Mouse (Mus musculus): ENCODE data around the gene Snapin.

The Snapin gene

DNA sequence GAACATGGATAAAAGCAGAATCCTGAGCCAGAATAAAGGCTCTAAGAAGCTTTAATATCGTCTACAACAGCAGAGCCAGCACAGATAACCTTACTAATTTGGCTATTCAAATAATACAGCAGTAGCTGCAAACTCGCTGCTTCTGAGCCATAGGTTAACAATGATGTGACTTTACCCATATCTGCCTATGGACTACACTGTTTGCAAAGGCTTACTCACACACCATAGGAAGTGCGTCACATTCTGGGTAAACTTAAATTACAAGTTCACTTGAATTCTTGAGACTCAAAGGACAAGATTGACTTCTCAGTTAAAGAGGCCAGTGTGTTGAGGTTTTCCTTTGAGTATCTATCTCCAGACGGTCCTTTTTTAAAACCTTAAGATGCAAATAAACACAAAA lies 12.6 kb upstream of the Snapin start:
- no peak for DNase-seq

DNA sequence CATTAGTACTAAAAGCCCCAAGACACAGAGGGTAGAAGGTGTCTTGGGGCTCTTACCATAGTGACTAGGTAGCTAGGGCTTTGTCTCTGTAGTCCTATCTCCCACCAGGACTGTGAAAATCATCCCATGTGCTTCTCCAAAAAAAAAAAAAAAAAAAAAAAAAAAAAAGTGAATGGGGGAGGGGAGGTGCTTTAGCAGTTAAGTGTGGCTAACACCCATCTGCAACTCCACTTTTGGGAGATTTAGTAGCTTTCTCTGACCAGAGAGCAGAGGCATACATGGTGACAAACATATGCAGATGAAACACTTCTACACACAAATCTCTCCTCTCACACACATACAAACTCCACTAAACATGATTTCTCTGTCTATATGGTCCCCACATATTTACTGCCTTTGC lies 6.8 kb upstream of the Snapin start:
- no peak for DNase-seq

DNA sequence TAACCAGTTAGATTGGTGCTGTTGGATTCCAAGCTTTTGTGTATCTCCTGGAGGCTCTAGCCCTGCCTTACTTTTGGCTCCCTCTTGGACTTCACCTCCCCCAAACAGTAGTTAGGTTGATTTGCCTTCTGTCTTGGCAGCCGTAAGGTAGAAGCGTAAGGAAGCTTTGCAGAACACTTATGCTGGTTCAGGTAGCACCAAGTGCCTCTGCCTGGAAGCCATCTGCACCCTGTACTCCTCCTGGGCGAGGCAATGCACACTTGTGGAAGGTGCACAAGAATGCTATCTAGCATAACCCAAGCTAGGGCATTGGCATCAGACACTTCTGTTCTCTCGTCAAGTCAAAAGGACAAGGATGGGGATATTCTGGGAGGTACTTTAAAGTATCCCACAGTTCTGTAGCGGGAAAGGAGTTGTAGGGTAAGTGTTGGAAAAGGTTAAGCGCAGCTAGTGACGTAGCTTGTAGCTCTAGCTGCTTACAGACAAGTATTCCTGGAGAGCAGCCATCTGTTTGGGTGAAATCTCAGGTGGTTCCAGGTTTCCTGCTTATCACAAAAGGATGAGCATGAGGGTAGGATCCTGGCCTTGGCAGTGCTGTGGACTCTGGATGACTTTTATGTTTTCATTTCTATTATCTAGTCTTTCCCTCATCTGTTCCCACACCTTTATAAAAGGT lies 5.2 kb upstream of the Snapin start:
- no peak for DNase-seq

DNA sequence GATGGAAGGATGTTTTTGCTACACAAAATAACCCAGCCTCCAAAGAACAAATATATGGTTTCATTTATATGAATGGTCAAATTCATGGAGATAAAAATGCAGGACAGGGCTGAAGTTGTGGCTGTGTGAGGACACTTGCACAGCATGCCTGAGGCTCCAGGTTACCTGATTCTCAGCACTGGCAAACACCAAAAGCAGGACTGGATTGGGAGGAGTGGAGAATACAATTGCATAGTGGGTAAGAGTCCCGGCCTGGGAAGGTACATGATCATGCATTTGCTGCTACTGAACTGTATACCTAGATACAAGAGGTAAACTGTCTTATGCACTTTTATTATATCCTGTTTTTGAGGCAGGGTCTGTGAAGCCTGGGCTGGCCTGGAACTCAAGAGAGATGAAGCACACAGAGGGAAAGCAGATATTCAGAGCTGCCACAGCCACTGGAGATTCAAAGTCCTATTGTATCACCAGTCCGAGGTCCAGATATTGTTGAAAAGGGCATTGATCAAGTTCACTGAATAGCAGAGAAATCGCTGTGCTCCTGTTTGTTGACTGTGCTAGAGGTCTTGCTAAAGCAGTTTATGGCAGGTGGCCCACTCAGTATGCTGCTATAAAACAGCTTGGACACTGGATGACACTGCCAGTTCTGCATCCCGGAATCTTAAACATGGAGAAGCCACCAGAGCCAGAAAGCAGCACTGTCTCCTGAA lies 3.2 kb upstream of the Snapin start:
- DNase-seq: no peak

DNA sequence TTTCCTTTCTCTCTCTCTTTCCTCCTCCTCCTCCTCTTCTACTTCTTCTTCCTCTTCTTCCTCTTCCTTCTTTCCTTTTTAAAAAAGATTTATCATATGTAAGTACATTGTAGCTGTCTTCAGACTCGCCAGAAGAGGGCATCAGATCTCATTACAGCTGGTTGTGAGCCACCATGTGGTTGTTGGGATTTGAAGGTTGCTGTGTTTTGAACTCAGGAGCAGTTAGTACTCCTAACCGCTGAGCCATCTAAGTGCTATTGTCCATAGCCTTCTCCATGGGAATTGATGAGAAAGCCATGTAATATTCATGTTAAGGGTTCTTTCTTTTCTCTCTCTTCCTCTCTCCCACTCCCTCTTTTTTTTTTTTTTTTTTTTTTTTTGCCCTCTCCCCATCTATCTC lies 517 bp upstream of the Snapin start:
- peak; percentile 24 for DNase-seq

DNA sequence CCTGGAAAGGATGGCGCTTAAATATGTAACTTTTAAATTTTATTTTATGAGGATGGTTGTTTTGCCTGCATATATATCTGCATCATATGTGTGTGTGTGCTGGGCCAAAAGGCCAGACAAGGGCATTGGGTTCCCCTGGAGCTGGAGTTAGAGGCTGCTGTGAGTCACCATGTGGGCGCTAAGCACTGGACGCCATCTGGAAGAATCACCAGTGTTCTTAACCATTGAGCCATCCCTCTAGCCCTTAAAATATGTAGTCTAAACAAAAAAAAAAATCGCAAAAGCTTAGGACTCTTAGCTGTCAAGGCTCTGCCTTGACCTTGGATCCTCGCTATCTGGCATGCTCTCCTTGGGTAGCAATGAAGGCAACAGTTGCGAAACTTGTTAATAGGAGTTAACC lies 2.3 kb downstream of the Snapin start:
- no peak for DNase-seq

GRCm38 (mm10) chr3:90486998-90487397 lies 3.8 kb downstream of the Snapin start:
- no peak for DNase-seq

- DNase-seq: peak; percentile 94
These were observed 14.8 kb downstream of the Snapin start, which contains the start of gene Ilf2 for GRCm38 (mm10) chr3:90475831-90476611. TSS of gene Ilf2 (plus strand) at chr3:90476126.

GRCm38 (mm10) chr3:90475151-90475830 lies 15.5 kb downstream of the Snapin start:
- DNase-seq: no peak

DNA sequence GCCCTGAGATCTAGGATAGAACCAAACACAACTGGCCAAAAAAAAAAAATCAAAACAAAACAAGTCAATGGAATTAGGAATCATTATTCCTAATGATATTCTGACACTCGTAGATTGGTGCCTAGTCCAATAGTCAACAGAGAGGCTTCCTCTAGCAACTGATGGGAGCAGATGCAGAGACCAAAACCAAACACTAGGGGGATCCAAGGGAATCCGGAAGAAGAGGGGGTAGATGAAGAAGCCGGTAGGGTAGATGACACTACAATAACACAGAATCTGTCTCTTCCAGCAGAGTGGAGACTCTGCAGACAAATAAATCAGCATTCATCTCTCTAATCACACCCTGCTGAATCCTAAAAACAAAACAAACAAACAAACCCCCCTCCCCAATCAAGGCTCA lies 18.6 kb downstream of the Snapin start:
- DNase-seq: peak; percentile 54

- DNase-seq: no peak
These were observed 23.1 kb downstream of the Snapin start for GRCm38 (mm10) chr3:90467618-90468300.

DNA sequence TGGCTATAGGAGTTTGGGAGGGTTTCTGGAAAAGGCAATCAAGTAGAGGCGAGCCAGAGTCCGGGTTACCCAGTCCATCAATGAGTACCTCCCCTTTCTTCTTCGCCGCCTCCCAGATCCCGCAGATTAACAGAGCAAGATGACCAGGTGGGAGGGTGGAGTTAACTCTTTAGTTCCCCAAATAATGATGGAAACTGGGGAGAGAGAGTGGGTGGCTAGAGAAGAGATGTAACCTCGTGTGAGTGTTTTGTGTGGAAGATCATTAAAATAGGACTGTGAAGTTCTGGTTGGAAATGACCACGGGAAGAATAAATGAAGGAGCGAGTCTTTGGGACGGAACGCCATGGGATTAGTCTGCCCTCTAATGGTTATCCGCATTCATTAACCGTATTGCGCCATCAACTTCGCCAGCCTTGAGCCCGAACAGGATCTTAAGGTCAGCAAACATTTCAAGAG lies 24.5 kb downstream of the Snapin start:
- peak; percentile 38 for DNase-seq

DNA sequence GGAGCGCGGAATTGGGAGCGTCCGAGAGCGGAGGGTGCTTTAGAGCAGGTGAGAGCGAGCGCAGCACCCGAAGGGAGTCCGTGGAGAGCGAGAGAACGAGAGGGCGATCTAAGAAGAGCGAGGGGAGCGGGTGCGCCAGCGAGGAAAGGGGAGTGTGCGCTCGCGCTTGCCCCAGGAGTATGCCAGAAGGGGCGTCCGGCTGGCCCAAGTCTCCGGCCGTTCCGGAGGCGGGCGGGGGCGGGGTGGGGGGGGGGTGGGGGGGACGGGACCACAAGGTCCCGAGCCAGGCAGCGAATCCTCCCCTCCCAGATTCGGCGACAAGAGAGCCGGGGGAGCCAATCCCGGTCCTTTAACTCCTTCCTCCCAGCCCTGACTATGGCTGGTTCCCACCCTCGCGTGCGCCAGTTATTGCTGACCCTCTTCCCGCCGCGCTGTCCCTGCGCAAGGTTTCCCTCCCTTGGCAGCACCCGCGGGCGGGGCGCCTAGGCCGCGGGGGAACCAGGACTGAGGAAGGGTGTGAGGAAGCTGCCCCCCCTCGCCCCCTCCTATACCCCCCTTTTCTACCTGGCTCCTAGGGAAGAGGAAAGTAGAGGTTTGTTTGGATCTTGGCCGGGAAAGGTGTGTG lies 25.0 kb downstream of the Snapin start, which contains the start of gene Npr1:
Gene Npr1, minus strand, starts transcription at position 181 of the 625 bp plus-strand sequence.
- peak; percentile 34 for DNase-seq

- DNase-seq: no peak
These were observed 25.6 kb downstream of the Snapin start for GRCm38 (mm10) chr3:90465081-90465685.

DNA sequence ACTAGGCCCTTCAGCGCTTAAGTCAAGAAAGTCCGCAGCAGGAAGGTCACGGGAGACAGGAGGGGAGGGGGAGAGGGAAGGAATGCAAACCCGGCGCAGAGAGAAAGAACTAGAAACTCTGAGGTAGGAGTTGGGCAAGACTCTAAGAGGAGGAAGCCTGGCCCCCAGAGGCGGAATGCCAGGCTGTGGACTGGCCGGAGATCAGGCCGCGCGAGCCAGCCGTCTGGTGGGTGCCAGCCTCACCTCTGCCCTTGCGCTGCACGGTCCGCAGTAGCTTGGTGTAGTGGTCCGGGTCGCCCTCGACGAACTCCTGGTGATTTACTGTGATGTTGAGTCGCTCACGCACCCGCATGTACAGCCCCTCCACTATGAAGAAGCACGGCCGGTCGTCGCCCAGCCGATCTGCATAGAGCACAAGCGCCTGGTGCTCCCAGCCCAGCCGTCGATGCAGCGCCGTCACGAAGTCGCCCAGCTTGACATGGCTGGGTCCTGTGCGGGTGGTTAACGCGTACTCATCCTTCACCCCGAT lies 26.2 kb downstream of the Snapin start:
- no peak for DNase-seq

- no peak for DNase-seq
These were observed 28.3 kb downstream of the Snapin start for GRCm38 (mm10) chr3:90462579-90462978.

- DNase-seq: no peak
These were observed 28.9 kb downstream of the Snapin start for GRCm38 (mm10) chr3:90461935-90462334.

GRCm38 (mm10) chr3:90460315-90460714 lies 30.5 kb downstream of the Snapin start:
- no peak for DNase-seq

GRCm38 (mm10) chr3:90459727-90460126 lies 31.1 kb downstream of the Snapin start:
- no peak for DNase-seq

GRCm38 (mm10) chr3:90454931-90455330 lies 35.9 kb downstream of the Snapin start:
- DNase-seq: no peak
